ENCODE assay signal across 31 mouse cellular contexts in the genomic region with DNA sequence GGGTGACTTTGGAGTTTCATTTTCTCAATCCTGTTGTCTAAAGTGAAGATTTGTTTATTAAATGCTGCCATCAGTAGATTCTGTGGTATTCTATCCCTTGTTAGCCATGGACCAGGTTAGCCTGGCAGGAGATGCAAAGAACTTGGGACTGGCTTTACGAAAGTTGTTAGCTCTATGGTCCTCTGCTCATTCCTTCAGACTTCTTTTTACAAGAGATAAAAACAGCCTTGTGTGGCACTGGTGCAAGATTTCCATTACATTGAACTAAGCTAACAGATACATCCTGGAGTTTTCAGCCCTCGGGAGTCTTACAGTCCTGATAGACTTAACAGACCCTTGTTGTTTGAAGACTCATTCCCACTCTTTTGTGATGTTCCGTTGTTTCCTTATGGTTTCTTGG.
"Had no signal": no experiment of that assay in that cellular context is flagged by ENCODE, and none has a peak within 500 bp of the region (broad histone marks: within the 10 kb centered on the region; RNA-seq: fewer than 3 reads in every experiment).

No protein-coding gene starts in this region.

- H3K9ac ChIP-seq: heart, embryonic 12.5 days; heart, embryonic 13.5 days; heart, embryonic 15.5 days; hindbrain, embryonic 12.5 days; hindbrain, embryonic 13.5 days; hindbrain, embryonic 14.5 days; hindbrain, embryonic 15.5 days; intestine, embryonic 15.5 days; kidney, embryonic 15.5 days had no signal

- H3K9me3 ChIP-seq: heart, embryonic 12.5 days; heart, embryonic 13.5 days; heart, embryonic 15.5 days; hindbrain, embryonic 10.5 days; hindbrain, embryonic 12.5 days; hindbrain, embryonic 13.5 days; hindbrain, embryonic 15.5 days; intestine, embryonic 15.5 days; kidney, embryonic 15.5 days had no signal

- DNase-seq: heart, postnatal 10 days; heart, postnatal 14 days; heart, postnatal 36 days; heart, postnatal 4 days; kidney, adult 11 months; kidney, adult 18-20 months; kidney, postnatal 10 days; kidney, postnatal 14 days; kidney, postnatal 25 days; kidney, postnatal 36 days; kidney, postnatal 4 days; layer of hippocampus, adult 9-11 months; layer of hippocampus, postnatal 36 days had no signal

- H3K27ac ChIP-seq: heart, embryonic 13.5 days; heart, embryonic 15.5 days; hindbrain, embryonic 10.5 days; hindbrain, embryonic 12.5 days; hindbrain, embryonic 13.5 days; hindbrain, embryonic 14.5 days; hindbrain, embryonic 15.5 days; hindbrain, postnatal 0 days; intestine, embryonic 15.5 days; kidney, embryonic 15.5 days; kidney, postnatal 0 days; layer of hippocampus, adult 2 months had no signal

- ATAC-seq: hindbrain, embryonic 16.5 days; hindbrain, postnatal 0 days; inflammation-experienced regulatory T-cells, adult 6 months; intestine, embryonic 15.5 days; intestine, embryonic 16.5 days; intestine, postnatal 0 days had no signal

- H3K36me3 ChIP-seq: heart, embryonic 12.5 days; heart, embryonic 13.5 days; heart, embryonic 15.5 days; hindbrain, embryonic 10.5 days; hindbrain, embryonic 12.5 days; hindbrain, embryonic 13.5 days; hindbrain, embryonic 15.5 days; intestine, embryonic 15.5 days; kidney, embryonic 15.5 days had no signal

- H3K4me1 ChIP-seq: heart, embryonic 12.5 days; heart, embryonic 13.5 days; heart, embryonic 15.5 days; hindbrain, embryonic 15.5 days; intestine, embryonic 15.5 days had no signal

- H3K4me2 ChIP-seq: heart, embryonic 11.5 days; heart, embryonic 12.5 days; heart, embryonic 13.5 days; heart, embryonic 15.5 days; hindbrain, embryonic 12.5 days; hindbrain, embryonic 13.5 days; hindbrain, embryonic 14.5 days; hindbrain, embryonic 15.5 days; intestine, embryonic 15.5 days; kidney, embryonic 15.5 days had no signal

- H3K4me3 ChIP-seq: heart, embryonic 12.5 days; heart, embryonic 13.5 days; heart, embryonic 15.5 days; hindbrain, embryonic 10.5 days; hindbrain, embryonic 12.5 days; hindbrain, embryonic 13.5 days; hindbrain, embryonic 15.5 days; intestine, embryonic 15.5 days; kidney, embryonic 15.5 days; layer of hippocampus, adult 2 months had no signal

- H3K27me3 ChIP-seq: heart, embryonic 12.5 days; heart, embryonic 13.5 days; heart, embryonic 15.5 days; hindbrain, embryonic 15.5 days; intestine, embryonic 15.5 days; kidney, embryonic 15.5 days had no signal
